Mouse (Mus musculus) testis, postnatal 10 days (tissue): Measurements from ENCODE around the gene Mt1.
A peak's percentile ranks its signal among the peaks of the same experiment; 100 is the strongest.
"Not testable (repeated sequence)": the region's sequence is repeated elsewhere in the genome, so short reads cannot be mapped to it uniquely, and the experiment has no call there.

Experiments
- DNase-seq: peaks from one replicate; pipeline ENCODE4 v3.0.0; 2021; ENCODE audit warnings: low spot score

Gene Mt1

GRCm38 (mm10) chr8:94178857-94179712 is at the start of gene Mt1:
Gene Mt1, plus strand, starts transcription at chr8:94179082.
- peak; percentile 92 for DNase-seq

- no peak for DNase-seq
These were observed 49.6 kb upstream of the Mt1 start for GRCm38 (mm10) chr8:94129133-94129789.

DNA sequence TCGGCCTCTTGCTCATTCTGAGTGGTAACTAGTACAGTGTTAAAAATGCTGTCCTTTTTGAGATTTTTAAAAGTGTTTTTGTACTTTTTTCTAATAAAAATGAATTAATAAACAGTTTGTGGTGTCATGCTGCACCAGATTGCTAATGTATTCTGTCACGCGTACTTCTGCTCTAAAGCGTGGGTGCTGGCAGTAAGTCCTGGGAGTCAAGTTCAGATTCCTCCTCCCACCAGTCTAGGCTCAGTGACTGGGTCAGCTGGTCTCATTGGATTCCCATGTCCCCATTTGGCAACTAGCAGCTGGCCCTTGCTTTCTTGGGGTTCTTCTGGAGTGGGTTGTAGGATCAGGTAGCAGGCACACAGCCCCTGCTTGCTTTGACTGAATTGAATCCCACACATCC is 48.8 kb upstream of the Mt1 start:
- DNase-seq = no peak

- no peak for DNase-seq
These were observed 46.8 kb upstream of the Mt1 start for GRCm38 (mm10) chr8:94132096-94132495.

DNA sequence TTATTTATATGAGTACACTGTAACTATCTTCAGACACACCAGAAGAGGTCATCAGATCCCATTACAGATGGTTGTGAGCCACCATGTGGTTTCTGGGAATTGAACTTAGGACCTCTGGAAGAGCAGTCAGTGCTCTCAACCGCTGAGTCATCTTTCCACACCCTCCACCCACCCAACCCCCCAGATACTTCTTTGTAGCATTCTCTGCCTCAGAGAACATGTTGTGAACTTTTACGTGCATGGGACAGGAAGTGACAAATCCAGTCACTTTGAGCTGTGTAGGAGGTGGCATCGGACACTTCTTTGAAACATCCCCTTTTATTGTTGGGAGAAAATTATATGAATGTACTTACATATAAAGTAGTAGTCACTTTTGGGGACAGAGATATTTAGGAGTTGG is 44.3 kb upstream of the Mt1 start:
- not testable (repeated sequence) for DNase-seq

DNA sequence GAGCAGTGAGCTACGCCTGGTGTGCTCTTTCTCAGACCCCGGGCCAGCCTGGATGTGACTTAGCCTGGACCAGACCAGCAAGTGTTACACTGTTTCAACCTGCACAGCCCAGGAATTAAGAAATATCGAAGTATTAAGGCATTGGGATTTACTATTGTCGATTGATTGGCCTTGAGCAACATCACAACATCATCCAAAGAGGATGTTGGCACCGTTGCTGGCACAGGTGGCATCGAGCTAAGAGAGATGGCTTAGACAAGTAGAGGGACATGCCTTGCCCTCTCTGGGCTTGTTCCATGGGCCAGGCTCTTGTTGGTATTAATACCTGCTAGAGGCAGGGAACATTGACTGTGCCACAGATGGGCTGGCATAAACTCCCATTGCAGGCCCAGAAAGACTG is 43.3 kb upstream of the Mt1 start:
- DNase-seq = no peak

DNA sequence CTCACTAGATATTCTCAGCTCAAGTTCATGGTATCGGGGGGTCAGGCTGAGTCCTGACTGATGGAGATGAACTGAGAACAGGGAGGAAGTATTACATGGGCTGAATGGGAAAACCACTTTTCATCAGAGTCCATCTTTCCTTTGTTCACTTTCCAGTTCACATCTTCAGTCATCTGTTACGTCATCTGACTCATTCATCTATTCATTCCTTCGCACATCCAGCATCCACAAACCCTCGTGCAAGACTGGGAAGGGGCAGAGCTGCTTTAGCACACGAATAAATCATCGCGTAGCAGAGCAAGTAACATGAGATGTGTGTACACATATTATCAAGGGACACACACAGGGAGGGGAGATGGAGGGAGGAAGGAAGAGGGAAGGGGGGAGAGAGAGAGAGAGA is 42.7 kb upstream of the Mt1 start:
- DNase-seq = no peak

- no peak for DNase-seq
These were observed 41.9 kb upstream of the Mt1 start, which contains the start of gene Mt4 for GRCm38 (mm10) chr8:94136933-94137332. Gene Mt4, plus strand, starts transcription at chr8:94137197.

DNA sequence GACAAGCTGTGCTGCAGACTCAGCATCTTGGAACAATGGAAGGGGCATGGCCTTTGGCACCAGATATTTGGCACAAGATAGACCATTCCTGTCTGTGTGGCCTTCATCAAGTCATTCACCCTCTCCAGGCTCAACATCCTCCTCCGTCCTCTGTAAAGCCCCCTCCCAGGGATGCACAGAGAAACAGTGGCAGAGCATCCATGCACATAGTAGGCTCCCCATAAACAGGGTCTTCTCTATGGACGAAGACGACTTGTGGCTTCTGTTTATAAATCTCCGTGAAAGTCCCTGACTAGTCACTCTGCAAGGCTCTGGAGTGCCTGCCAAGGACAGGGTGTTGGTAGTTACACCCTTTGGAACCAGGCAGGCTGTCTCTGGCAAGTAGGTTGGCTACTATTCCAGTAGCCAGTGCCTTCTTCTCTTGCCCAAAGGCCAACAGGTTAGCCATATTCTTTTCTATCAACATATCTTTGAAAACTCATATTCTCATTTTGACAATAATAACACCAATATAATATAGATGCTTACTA is 38.6 kb upstream of the Mt1 start:
- no peak for DNase-seq

DNA sequence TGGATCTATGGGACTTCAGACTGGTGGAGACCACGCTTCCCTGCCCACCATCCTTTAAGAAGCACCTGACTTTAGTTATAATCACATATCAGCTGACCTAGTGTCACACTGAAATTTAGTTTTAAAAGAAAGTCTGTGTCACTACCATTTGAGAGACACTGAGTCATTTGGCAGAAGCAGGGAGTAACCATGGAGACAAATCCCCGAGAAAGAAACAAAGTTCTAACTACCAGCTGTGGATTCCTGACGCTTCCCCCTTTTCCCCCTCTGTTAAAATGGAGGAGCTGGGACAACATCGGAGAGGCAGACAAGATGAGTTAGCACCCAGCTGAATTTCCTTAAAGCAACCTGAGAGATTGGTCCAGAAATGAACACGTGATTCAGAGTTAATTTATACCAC is 30.6 kb upstream of the Mt1 start:
- DNase-seq = no peak

DNA sequence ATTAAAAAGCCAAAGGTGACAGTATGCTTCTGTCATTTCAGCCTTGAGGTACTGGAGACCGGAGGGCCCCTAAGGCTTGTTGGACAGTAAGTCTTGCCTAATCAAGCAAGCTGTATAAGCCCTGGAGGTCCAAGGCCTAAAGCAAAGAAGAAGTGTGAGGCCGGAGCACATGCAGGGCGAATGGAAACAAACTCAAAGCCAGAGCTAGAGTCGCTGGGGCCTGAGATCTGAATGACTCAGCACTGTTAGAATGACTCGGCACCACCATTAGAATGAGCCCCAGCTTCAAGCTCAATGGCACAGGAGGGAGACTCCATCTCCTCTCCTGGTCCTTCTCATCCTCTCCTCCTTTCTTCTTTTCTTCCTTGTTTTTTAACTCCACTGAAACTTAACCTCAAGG is 28.0 kb upstream of the Mt1 start:
- DNase-seq = no peak

DNA sequence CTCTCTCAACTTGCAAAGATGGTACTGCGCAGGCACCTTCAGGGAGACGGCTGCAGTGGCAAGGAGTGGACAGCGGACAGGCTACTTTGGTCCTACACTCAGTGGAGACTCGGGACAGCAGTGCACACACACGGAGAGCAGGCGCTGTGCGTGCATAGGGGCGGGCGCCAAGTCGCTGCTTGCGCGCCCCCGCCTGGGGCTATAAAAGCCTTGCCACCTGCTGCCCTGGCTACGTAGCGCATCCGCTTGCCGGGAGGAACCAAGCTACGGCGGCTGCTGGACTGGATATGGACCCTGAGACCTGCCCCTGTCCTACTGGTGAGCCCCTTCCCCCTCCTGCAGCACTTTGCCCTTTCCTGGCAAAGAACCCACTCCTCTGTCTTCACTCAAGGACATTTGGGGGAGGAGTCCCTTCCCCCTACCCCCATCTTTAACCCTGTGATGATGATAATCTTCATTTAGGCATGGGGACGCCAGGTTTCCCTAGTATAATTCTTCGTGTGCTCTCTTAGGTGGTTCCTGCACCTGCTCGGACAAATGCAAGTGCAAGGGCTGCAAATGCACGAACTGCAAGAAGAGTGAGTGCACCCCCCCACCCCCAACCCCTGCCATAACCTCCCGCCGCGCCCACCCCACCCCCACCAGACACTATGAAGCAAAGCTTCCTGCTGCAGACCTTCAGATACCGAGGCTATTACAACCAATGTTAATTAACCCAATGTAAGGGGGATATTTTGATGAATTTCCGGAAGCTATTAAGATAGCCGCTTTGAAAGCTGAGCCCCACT is 26.2 kb upstream of the Mt1 start, which contains the start of gene Mt3:
TSS of gene Mt3 (plus strand) at position 95 of the 788 bp plus-strand sequence.
- peak; percentile 78 for DNase-seq

- DNase-seq = no peak
These were observed 25.4 kb upstream of the Mt1 start for GRCm38 (mm10) chr8:94153451-94153850.

DNA sequence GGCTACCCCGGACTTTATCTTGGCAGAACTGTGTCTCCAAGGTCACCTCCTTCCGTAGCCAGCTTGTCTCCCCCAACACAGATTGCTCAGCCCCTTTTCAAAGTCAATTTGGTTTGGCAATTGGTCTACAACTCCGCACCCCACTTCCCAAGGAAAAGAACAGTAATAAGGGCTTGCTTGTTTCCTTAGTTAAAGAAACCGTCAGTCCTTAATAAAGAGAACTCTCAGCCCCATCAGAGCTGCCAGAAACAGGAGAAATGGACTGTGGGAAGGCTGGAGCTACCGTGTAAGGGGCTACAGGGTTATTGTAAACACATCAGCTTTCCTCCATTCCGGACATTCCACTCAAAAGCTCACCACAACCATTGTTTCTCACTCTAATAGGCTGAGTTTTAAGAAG is 24.3 kb upstream of the Mt1 start:
- DNase-seq = no peak

DNA sequence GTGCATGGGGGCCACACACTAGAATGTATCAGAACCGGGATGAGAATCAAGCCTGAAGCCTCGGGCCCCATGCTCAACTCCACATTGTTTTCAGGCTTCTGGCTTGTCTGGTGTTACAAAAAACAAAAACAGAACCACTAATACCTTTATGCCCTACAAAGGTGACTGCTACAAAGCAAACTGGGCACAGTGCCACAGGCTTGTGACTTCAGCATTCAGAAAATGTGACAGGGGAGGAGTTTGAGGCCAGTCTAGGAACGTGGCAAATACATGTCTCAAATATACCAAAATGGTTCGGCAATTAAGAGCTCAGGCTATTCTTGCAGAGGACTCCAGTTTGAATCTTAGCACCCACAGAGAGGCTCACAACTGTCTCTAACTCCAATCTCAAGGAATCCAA is 22.8 kb upstream of the Mt1 start:
- DNase-seq = no peak

DNA sequence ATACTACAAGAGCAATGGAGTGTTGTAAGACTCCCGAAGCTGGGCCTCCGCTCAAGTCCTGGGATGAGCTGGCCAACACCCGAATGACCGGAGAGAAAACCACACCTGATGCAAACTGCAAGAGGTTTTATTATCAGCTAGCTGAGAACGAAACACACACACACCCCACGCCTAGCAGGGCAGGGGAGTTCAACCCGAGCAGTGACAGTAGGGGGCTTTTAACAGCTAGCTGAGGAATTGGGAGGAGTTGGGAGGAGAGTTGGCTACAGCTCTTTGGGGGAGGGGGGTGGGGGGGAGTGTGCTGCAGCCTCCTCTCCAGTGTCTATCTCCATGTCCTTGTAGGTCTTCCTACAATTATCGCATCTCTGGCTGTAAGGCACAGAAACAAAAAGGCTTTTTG is 13.1 kb upstream of the Mt1 start:
- not testable (repeated sequence) for DNase-seq

GRCm38 (mm10) chr8:94167244-94167643 is 11.6 kb upstream of the Mt1 start:
- DNase-seq = peak; percentile 96

DNA sequence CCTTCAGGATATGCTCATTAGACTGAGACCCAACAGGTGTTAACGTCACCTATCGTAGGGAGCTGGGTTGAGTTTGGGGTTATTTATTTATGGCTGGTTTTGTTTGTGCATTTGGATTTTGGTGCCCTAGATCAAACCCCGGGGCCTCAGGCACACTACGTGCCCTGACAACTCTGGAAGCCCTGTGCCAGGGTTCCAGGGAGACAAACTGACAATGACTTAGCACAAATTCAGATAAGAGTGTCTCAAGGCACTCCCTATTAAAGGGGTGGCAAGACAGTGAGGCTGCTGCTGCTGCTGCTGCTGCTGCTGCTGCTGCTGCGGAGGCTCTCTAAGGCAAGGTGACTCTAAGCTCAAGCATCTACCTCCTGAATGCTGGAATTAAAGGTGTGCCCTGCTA is 9.3 kb upstream of the Mt1 start:
- no peak for DNase-seq

DNA sequence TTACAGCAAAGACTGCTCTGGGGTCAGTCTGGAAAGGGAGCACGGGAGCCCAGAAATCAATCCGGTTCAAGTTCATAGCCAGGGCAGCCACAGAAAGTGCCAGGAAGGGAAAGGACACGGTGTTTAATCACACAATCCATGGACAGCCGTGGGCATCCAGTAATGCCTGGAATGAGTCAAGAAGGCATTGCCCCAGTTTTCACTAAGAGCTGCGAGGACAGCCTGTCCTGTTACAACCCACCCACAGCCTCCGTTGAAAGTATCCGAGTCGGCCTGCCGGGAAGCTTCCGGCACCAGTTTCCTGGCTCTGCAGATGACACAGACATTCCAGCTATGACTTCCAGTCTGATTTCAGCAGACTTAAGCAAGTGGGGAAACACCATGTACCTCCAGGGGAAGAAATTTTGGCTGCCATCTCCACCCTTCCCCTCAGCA is 7.5 kb upstream of the Mt1 start:
- no peak for DNase-seq

- peak; percentile 85 for DNase-seq
These were observed 6.6 kb upstream of the Mt1 start, which contains the start of gene Mt2 for GRCm38 (mm10) chr8:94172075-94172808. Gene Mt2, plus strand, starts transcription at chr8:94172664.
